Mouse (Mus musculus) embryonic stem cell, embryonic (primary cell): ENCODE measurements around the gene Nhp2.

Experiments used
- CTCF ChIA-PET, 4 experiments: fragments of 300-600 bp in 2 of 4; fragments of 350-600 bp in 2 of 4; sonication (Branson Sonifier 250); formaldehyde crosslinking; loops; one replicate each; lab custom pipeline; 2022; ENCODE audit warnings: inconsistent platforms in 2 of 4; lab: Charles Lee
- POLR2A ChIA-PET, 4 experiments: fragments of 300-600 bp in 2 of 4; fragments of 350-600 bp in 2 of 4; sonication (Branson Sonifier 250); formaldehyde crosslinking; loops; one replicate each; lab custom pipeline; 2022; ENCODE audit warnings: antibody characterized with exemption in 4 of 4, inconsistent platforms in 1 of 4; lab: Charles Lee

The Nhp2 gene

GRCm38 (mm10) chr11:51615601-51616000 lies 3.9 kb upstream of the Nhp2 start:
- CTCF ChIA-PET: interaction anchor here (0.6 to 4.6 kb wide), 9 partner anchors 15 to 615 kb away, joined by 3 to 76 read pairs (median 4); no protein-coding TSS in a partner anchor
- POLR2A ChIA-PET: interaction anchor here (0.7 to 62.0 kb wide), 23 partner anchors 4 to 608 kb away, joined by 3 to 3635 read pairs (median 19); partner anchors contain the start of genes Hnrnpab (in 3 of the 4), 0610009B22Rik (in 2 of the 4), D930048N14Rik (in 2 of the 4) and N4bp3 (in 2 of the 4)

GRCm38 (mm10) chr11:51616113-51616512 lies 3.4 kb upstream of the Nhp2 start:
- ChIA-PET CTCF (interaction anchor here (0.6 to 4.6 kb wide), 11 partner anchors 14 to 615 kb away, joined by 3 to 76 read pairs (median 4); no protein-coding TSS in a partner anchor), POLR2A (interaction anchor here (0.6 to 62.0 kb wide), 25 partner anchors 5 to 1851 kb away, joined by 3 to 3635 read pairs (median 39); partner anchors contain the start of genes Hnrnpab (in 4 of the 4), 0610009B22Rik (in 3 of the 4), D930048N14Rik (in 2 of the 4) and N4bp3 (in 2 of the 4))

- POLR2A ChIA-PET: interaction anchor here (0.6 to 62.0 kb wide), 48 partner anchors 6 to 1681 kb away, joined by 3 to 3635 read pairs (median 4); partner anchors contain the start of genes 0610009B22Rik (in 4 of the 4), Hnrnpab (in 4 of the 4), N4bp3 (in 3 of the 4) and Rmnd5b (in 3 of the 4)
- CTCF ChIA-PET: interaction anchor here (0.6 to 4.6 kb wide), 38 partner anchors 8 to 385 kb away, joined by 3 to 76 read pairs (median 5); partner anchors contain the start of genes 0610009B22Rik (in 4 of the 4), Hnrnpab (in 2 of the 4), D930048N14Rik (in 1 of the 4) and N4bp3 (in 1 of the 4)
Observed at GRCm38 (mm10) chr11:51617693-51618092, 1.8 kb upstream of the Nhp2 start.

GRCm38 (mm10) chr11:51618894-51619408 lies 584 bp upstream of the Nhp2 start:
- POLR2A ChIA-PET: interaction anchor here (0.5 to 62.0 kb wide), 54 partner anchors 5 to 1890 kb away, joined by 3 to 3635 read pairs (median 7); partner anchors contain the start of genes Hnrnpab (in 4 of the 4), 0610009B22Rik (in 3 of the 4), D930048N14Rik (in 3 of the 4) and N4bp3 (in 3 of the 4)
- CTCF ChIA-PET: interaction anchor here (0.7 to 4.6 kb wide), 14 partner anchors 13 to 1032 kb away, joined by 3 to 76 read pairs (median 6); partner anchors contain the start of genes 0610009B22Rik (in 2 of the 4), Hnrnpab (in 2 of the 4), Phykpl (in 1 of the 4) and Rmnd5b (in 1 of the 4)

- CTCF ChIA-PET: interaction anchor here in 3 of 4 experiments (0.7 to 3.9 kb wide), 5 partner anchors 35 to 356 kb away, joined by 3 to 75 read pairs (median 4); partner anchors contain the start of genes 0610009B22Rik (in 1 of the 3) and Phykpl (in 1 of the 3)
- POLR2A ChIA-PET: interaction anchor here (0.5 to 62.0 kb wide), 34 partner anchors 4 to 1347 kb away, joined by 3 to 3635 read pairs (median 13); partner anchors contain the start of genes Hnrnpab (in 4 of the 4), 0610009B22Rik (in 3 of the 4), D930048N14Rik (in 3 of the 4) and N4bp3 (in 3 of the 4)
Observed at GRCm38 (mm10) chr11:51620084-51620483, 549 bp downstream of the Nhp2 start.

GRCm38 (mm10) chr11:51621776-51622175 lies 2.2 kb downstream of the Nhp2 start:
- POLR2A ChIA-PET: interaction anchor here (0.6 to 62.0 kb wide), 25 partner anchors 2 to 569 kb away, joined by 3 to 3635 read pairs (median 7); partner anchors contain the start of genes Hnrnpab (in 4 of the 4), Rmnd5b (in 3 of the 4), 0610009B22Rik (in 2 of the 4) and D930048N14Rik (in 2 of the 4)
- CTCF ChIA-PET: interaction anchor here in 1 of 4 experiments (1.2 kb wide), 1 partner anchor 66 kb away, joined by 3 read pairs; no protein-coding TSS in a partner anchor

GRCm38 (mm10) chr11:51622971-51623491 lies 3.5 kb downstream of the Nhp2 start:
- CTCF ChIA-PET: interaction anchor here in 1 of 4 experiments (0.7 kb wide), 1 partner anchor 59 kb away, joined by 3 read pairs; no protein-coding TSS in a partner anchor
- POLR2A ChIA-PET: interaction anchor here (0.6 to 62.0 kb wide), 15 partner anchors 1 to 65 kb away, joined by 3 to 3635 read pairs (median 164); partner anchors contain the start of genes Hnrnpab (in 3 of the 4), 0610009B22Rik (in 2 of the 4), D930048N14Rik (in 2 of the 4) and N4bp3 (in 2 of the 4)

GRCm38 (mm10) chr11:51625187-51625820 lies 5.8 kb downstream of the Nhp2 start:
- ChIA-PET CTCF (interaction anchor here (0.6 to 1.8 kb wide), 6 partner anchors 11 to 78 kb away, joined by 3 to 7 read pairs (median 6); no protein-coding TSS in a partner anchor), POLR2A (interaction anchor here (0.7 to 62.0 kb wide), 29 partner anchors 1 to 78 kb away, joined by 3 to 3635 read pairs (median 6); partner anchors contain the start of genes Hnrnpab (in 4 of the 4), Rmnd5b (in 4 of the 4), 0610009B22Rik (in 3 of the 4) and D930048N14Rik (in 3 of the 4))

- POLR2A ChIA-PET: interaction anchor here (0.9 to 62.0 kb wide), 15 partner anchors 3 to 61 kb away, joined by 3 to 3635 read pairs (median 54); partner anchors contain the start of genes Nhp2 (in 3 of the 4), 0610009B22Rik (in 2 of the 4), D930048N14Rik (in 2 of the 4) and Hnrnpab (in 2 of the 4)
- CTCF ChIA-PET: interaction anchor here in 2 of 4 experiments (1.2 kb wide), 2 partner anchors 54 kb away, joined by 4 to 6 read pairs; no protein-coding TSS in a partner anchor
Observed at GRCm38 (mm10) chr11:51627425-51627824, 7.9 kb downstream of the Nhp2 start.

- ChIA-PET POLR2A (interaction anchor here in 3 of 4 experiments (1.2 to 62.0 kb wide), 11 partner anchors 4 to 61 kb away, joined by 3 to 3635 read pairs (median 240); partner anchors contain the start of genes Nhp2 (in 3 of the 3), 0610009B22Rik (in 2 of the 3), D930048N14Rik (in 2 of the 3) and Hnrnpab (in 2 of the 3)), CTCF (interaction anchor here in 1 of 4 experiments (1.2 kb wide), 1 partner anchor 54 kb away, joined by 4 read pairs; no protein-coding TSS in a partner anchor)
Observed at GRCm38 (mm10) chr11:51627907-51628306, 8.4 kb downstream of the Nhp2 start.

GRCm38 (mm10) chr11:51629651-51630314 lies 10.2 kb downstream of the Nhp2 start:
- ChIA-PET POLR2A (interaction anchor here (0.6 to 62.0 kb wide), 30 partner anchors 6 to 653 kb away, joined by 3 to 3635 read pairs (median 5); partner anchors contain the start of genes Hnrnpab (in 4 of the 4), 0610009B22Rik (in 2 of the 4), D930048N14Rik (in 2 of the 4) and N4bp3 (in 2 of the 4)), CTCF (interaction anchor here (0.5 to 2.3 kb wide), 4 partner anchors 10 to 52 kb away, joined by 3 to 8 read pairs (median 6); partner anchors contain the start of gene Nhp2 (in 1 of the 4))

- CTCF ChIA-PET: interaction anchor here in 1 of 4 experiments (0.9 kb wide), 1 partner anchor 18 kb away, joined by 3 read pairs; no protein-coding TSS in a partner anchor
- POLR2A ChIA-PET: interaction anchor here (0.5 to 62.0 kb wide), 18 partner anchors 8 to 71 kb away, joined by 3 to 3635 read pairs (median 7); partner anchors contain the start of genes 0610009B22Rik (in 3 of the 4), D930048N14Rik (in 2 of the 4), Hnrnpab (in 2 of the 4) and N4bp3 (in 2 of the 4)
Observed at GRCm38 (mm10) chr11:51632130-51632753, 12.7 kb downstream of the Nhp2 start.

GRCm38 (mm10) chr11:51633200-51633599 lies 13.7 kb downstream of the Nhp2 start:
- POLR2A ChIA-PET: interaction anchor here (0.7 to 62.0 kb wide), 28 partner anchors 9 to 1480 kb away, joined by 3 to 3635 read pairs (median 5); partner anchors contain the start of genes 0610009B22Rik (in 3 of the 4), D930048N14Rik (in 2 of the 4), Hnrnpab (in 2 of the 4) and N4bp3 (in 2 of the 4)
- CTCF ChIA-PET: interaction anchor here in 3 of 4 experiments (0.6 to 1.3 kb wide), 5 partner anchors 16 to 189 kb away, joined by 3 to 8 read pairs (median 4); no protein-coding TSS in a partner anchor

- POLR2A ChIA-PET: interaction anchor here (0.5 to 62.0 kb wide), 40 partner anchors 8 to 1479 kb away, joined by 3 to 3635 read pairs (median 5); partner anchors contain the start of genes Hnrnpab (in 4 of the 4), Nhp2 (in 4 of the 4), 0610009B22Rik (in 3 of the 4) and D930048N14Rik (in 2 of the 4)
Observed at GRCm38 (mm10) chr11:51633721-51634120, 14.2 kb downstream of the Nhp2 start.

More at GRCm38 (mm10) chr11:51633721-51634120, 14.2 kb downstream of the Nhp2 start:
- CTCF ChIA-PET: interaction anchor here (0.5 to 1.4 kb wide), 8 partner anchors 10 to 344 kb away, joined by 3 to 8 read pairs (median 4); no protein-coding TSS in a partner anchor
